Mouse (Mus musculus) kidney, adult 2 months (tissue): ENCODE results near the gene Hist1h4b.

ENCODE experiments used
- CTCF ChIP-seq: fragments of 200-500 bp; conservative IDR thresholded peaks from 2 replicates; pipeline ENCODE4 v1.5.1; 2011; ENCODE audit warnings: low read depth, mild to moderate bottlenecking, control low read depth, low read length, moderate library complexity, mixed read lengths; ENCODE audit not compliant: insufficient read depth, insufficient read length
- POLR2A ChIP-seq: fragments of 200-500 bp; IDR thresholded peaks from one replicate; pipeline ENCODE4 v1.6.1; 2011; ENCODE audit warnings: low read depth, low read length, control low read depth

GRCm38 (mm10) chr13:23752742-23753172, 4.1 kb upstream of the Hist1h4b start:
- TF ChIP-seq POLR2A (no peak), CTCF (no peak)
